Mouse (Mus musculus) ES-E14 (cell line): Measurements from ENCODE around the gene Gal3st4. TPM values are rescaled to one million over a fixed set of nuclear protein-coding genes. Genes with fewer than 3 reads are reported as not detected.

Experiments used
- DNase-seq: peaks from one replicate; pipeline ENCODE4 v3.0.0-alpha.2; 2013; ENCODE audit warnings: low read depth, low spot score
- H3K27ac ChIP-seq: 2 replicates; pipeline ENCODE4 v1.5.1; 2012; ENCODE audit warnings: low read depth, mild to moderate bottlenecking, low read length, moderate library complexity, mixed read lengths; ENCODE audit not compliant: poor library complexity, insufficient read depth, severe bottlenecking
- H3K36me3 ChIP-seq: 2 replicates; pipeline ENCODE4 v1.6.1; 2012; ENCODE audit warnings: mild to moderate bottlenecking, low read length, moderate library complexity, mixed read lengths; ENCODE audit not compliant: control insufficient read depth, poor library complexity, insufficient read depth, severe bottlenecking
- H3K4me1 ChIP-seq, 2 experiments: fragments of 150-350 bp in 1 of 2; sonication (generic) in 1 of 2; 2 replicates each; pipeline ENCODE4 v1.6.1; 2012; ENCODE audit warnings: low read length in 2 of 2, mild to moderate bottlenecking in 1 of 2, mixed read lengths in 1 of 2; ENCODE audit not compliant: control insufficient read depth in 2 of 2, insufficient read depth in 2 of 2, poor library complexity in 1 of 2
- H3K4me3 ChIP-seq, 2 experiments: fragments of 150-350 bp in 1 of 2; sonication (generic) in 1 of 2; 2 replicates each; pipeline ENCODE4 v1.5.1; 2012; ENCODE audit warnings: low read length in 2 of 2, low read depth in 1 of 2, mild to moderate bottlenecking in 1 of 2, mixed read lengths in 1 of 2; ENCODE audit not compliant: insufficient read depth in 1 of 2, poor library complexity in 1 of 2, severe bottlenecking in 1 of 2
- H3K9ac ChIP-seq: 2 replicates; pipeline ENCODE4 v1.6.1; 2012; ENCODE audit warnings: low read depth, mild to moderate bottlenecking, low read length, mixed read lengths; ENCODE audit not compliant: poor library complexity, insufficient read depth, severe bottlenecking
- H3K9me3 ChIP-seq: fragments of 150-350 bp; sonication (generic); 2 replicates; pipeline ENCODE4 v1.6.1; 2012; ENCODE audit warnings: low read depth, mild to moderate bottlenecking, low read length; ENCODE audit not compliant: control insufficient read depth, insufficient read depth
- CHD2 ChIP-seq: IDR thresholded peaks from 2 replicates; pipeline ENCODE4 v1.6.1; 2014; ENCODE audit warnings: mild to moderate bottlenecking, low read depth, low read length, inconsistent platforms
- HCFC1 ChIP-seq: IDR thresholded peaks from 2 replicates; pipeline ENCODE4 v1.6.1; 2012; ENCODE audit warnings: low read length, inconsistent platforms, borderline replicate concordance; ENCODE audit not compliant: insufficient read depth
- MAFK ChIP-seq: IDR thresholded peaks from 2 replicates; pipeline ENCODE4 v1.6.1; 2014; ENCODE audit warnings: mild to moderate bottlenecking, low read depth, low read length, inconsistent platforms; ENCODE audit not compliant: insufficient read depth
- ZC3H11A ChIP-seq: IDR thresholded peaks from 2 replicates; pipeline ENCODE4 v1.6.1; 2012; ENCODE audit warnings: low read depth, mild to moderate bottlenecking, inconsistent platforms, low read length, borderline replicate concordance
- ZNF384 ChIP-seq: IDR thresholded peaks from 2 replicates; pipeline ENCODE4 v1.6.1; 2012; ENCODE audit warnings: low read depth, low read length, inconsistent platforms
- in situ Hi-C, 2 experiments: fragments of 600-800 bp; cut with MboI; formaldehyde crosslinking; loops; one replicate each; pipeline ENCODE4 v1.15.1; 2025; ENCODE audit warnings: low sequenced_read_pairs in 2 of 2, inconsistent platforms in 1 of 2; ENCODE audit not compliant: unreplicated experiment in 2 of 2
- total RNA-seq: library from RNA; depleted of rRNA; stranded (reverse); fragments of 300-350 nt; gene quantifications from 2 replicates; pipeline ENCODE4 v1.2.3, GENCODE M21; 2012

Gene Gal3st4
- total RNA-seq, 1 experiment, result 0.94 TPM

DNA sequence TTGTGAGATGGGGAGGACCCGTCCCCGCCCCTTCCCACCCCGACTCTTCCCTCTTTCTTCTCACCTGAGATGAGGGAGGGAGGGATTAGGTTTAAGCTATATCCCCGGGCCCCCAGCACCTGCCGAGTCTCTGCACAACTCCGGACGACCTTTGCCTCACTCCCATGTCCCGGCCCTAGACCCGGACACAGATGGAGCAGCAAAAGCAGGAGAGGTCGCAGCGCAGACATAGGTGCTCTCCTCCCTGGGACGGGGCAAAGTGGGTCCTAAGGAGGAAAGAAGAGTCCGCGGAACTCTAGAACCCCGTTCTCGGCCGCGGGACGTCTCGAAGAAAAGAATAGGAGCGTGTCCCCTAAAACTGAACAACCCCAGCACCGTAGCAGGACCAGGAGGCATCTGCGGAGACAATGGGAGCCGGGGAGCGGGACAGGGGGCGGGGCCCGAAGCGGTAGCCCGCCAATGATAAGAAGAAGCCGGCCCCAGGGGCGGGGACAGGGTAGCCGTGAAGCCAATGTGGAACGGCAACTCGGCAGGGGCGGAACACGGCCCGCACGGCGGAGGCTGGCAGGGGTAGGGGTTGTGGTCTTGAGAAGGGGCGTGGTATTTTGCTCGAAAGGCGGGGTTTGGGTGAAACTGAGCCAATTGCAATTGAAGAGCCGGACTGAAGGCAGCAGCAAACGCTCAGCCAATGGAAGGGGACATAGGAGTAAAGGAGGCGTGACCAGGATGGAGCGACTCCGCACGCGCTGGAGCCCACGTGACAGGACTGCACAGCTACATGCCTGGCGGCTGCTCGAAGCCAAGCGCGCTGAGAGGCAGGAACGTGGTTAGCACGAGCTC is 7.2 kb upstream of the Gal3st4 start, which contains the start of the genes Gm43720, Gpc2 and Stag3:
Gene Gm43720, minus strand, starts transcription at position 374 of the 840 bp plus-strand sequence.
Gene Gpc2, minus strand, starts transcription at position 421 of the 840 bp plus-strand sequence.
Gene Stag3, plus strand, starts transcription at position 656 of the 840 bp plus-strand sequence.
- peak; percentile 66; the same call in 1 of the 2 replicates for TF ChIP-seq HCFC1
- TF ChIP-seq CHD2, result no peak; the same call in 1 of the 2 replicates
- in situ Hi-C loops, result no loop called here
- H3K9ac ChIP-seq, result peak within 1 kb of the TSS; percentile 81
- no peak within 1 kb of the TSS; the same call in 1 of the 2 replicates for H3K27ac ChIP-seq
- peak within 1 kb of the TSS; percentile 70 to 81 for H3K4me3 ChIP-seq
- peak; percentile 99 for DNase-seq
- no peaks in the 10 kb centered on the region for H3K9me3 ChIP-seq
- peaks cover 2 to 9% of the 10 kb centered on the region in 2 experiments; a peak in 2 of 4 replicates for H3K4me1 ChIP-seq
- H3K36me3 ChIP-seq, result peaks cover 4% of the 10 kb centered on the region; the same call in 1 of the 2 replicates

DNA sequence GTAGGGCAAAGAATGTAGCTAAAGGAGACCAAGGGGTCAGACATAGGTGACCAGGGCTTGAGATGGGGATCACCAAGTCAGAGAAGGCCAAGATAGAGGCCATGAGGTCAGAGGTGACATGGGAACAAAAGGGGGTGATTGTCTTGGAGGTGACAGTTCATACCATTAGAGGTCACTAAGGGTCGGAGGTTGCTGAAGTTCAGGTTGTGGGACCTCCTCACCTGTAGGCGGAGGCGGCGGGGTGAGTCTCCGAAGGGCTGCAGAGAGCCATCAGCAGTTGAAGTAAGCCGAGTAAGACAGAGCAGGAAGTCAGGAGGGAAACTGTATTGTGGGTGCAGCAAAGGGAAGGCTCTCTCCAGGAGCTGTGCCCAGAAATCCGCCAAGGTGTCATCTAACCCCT is 5.4 kb upstream of the Gal3st4 start:
- Histone ChIP-seq H3K9ac (no peak overlapping the region), H3K4me1 (peaks cover 2 to 9% of the 10 kb centered on the region in 2 experiments; a peak in 2 of 4 replicates), H3K36me3 (peaks cover 4% of the 10 kb centered on the region; the same call in 1 of the 2 replicates), H3K4me3 (no peak overlapping the region), H3K9me3 (no peaks in the 10 kb centered on the region), H3K27ac (no peak overlapping the region)
- in situ Hi-C loops, result no loop called here
- no peak for DNase-seq
- TF ChIP-seq ZNF384 (no peak), CHD2 (no peak), MAFK (no peak), ZC3H11A (no peak), HCFC1 (no peak)

DNA sequence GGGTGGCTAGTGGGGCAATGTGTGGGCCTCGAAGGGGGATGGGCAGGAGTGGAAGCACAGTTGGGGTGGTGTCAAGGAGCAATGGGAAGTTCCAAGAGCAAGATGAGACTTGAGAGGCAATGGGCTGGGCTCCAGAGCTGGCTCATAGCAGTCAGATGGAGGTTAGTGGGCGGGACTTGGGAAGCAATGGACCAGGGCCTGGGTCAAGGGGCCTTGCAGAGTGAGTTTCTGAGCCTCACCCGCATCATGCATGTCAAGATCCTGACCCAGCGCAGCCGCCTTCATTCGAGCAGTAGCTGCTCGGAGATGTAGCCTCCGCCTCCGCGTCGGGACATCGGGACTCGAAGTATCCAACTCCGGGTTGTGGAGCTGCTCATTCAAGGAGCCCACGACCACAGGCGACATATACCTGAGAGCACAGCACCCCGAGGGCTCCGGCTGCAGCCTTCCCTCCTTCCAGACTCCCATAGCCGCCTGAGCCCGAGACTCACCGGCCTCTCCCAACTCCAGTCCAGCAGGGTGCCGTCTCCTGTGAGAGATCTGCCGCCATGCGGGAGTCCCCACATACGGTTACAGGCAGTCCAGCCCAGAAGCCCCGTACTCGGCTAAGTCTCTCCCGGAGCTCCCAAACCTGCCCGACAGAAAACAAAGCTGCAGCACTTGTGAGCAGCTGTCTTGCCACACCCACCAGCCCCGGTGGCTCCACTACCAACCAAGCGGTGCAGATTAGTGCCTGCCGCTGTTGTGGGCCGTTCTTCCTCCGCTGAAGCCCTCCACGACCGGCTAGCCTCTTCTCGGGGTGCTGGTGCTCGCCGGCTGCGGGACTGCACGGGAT is 2.8 kb upstream of the Gal3st4 start:
- Histone ChIP-seq H3K9ac (0 out of 2 replicates have a peak overlapping the region, but pooled peaks have one; percentile 23), H3K27ac (no peak overlapping the region), H3K9me3 (no peaks in the 10 kb centered on the region), H3K36me3 (no peaks in the 10 kb centered on the region; the same call in 1 of the 2 replicates), H3K4me3 (peak overlapping the region; percentile 22 to 31; a peak in 3 of 4 replicates), H3K4me1 (peaks cover 2 to 4% of the 10 kb centered on the region in 2 experiments; a peak in 2 of 4 replicates)
- no peak for DNase-seq
- TF ChIP-seq ZC3H11A, result no peak
- no peak for TF ChIP-seq CHD2
- TF ChIP-seq ZNF384, result no peak
- no peak for TF ChIP-seq MAFK
- no peak for TF ChIP-seq HCFC1
- in situ Hi-C loops, result no loop called here

DNA sequence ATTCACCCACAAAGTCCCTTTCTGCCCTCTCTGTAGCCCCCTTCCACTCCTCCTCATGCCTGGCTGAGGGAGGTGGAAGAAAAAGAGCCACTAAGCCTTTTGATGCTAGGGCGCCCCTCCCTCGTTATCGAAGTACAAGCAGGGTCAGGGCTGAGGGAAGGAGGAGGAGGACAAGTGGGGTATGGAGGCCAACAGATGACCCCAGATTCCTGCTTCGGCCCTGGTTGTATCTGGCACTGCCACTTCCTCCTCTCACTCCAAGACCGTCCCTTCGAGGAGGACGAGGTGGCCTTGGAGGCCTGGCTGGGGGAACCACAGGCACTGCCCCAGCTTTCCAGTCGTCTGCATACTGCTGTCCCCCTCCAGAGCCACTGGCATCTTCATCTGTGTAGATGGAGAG is 1.5 kb upstream of the Gal3st4 start:
- no peak overlapping the region for H3K9ac ChIP-seq
- no peaks in the 10 kb centered on the region; the same call in 1 of the 2 replicates for H3K36me3 ChIP-seq
- peaks cover 2 to 4% of the 10 kb centered on the region in 2 experiments; a peak in 2 of 4 replicates for H3K4me1 ChIP-seq
- in situ Hi-C loops, result no loop called here
- TF ChIP-seq CHD2, result no peak
- TF ChIP-seq MAFK, result no peak
- no peak for TF ChIP-seq ZNF384
- H3K27ac ChIP-seq, result no peak overlapping the region
- H3K4me3 ChIP-seq, result no peak overlapping the region
- DNase-seq, result no peak
- no peaks in the 10 kb centered on the region for H3K9me3 ChIP-seq
